Mouse (Mus musculus): ENCODE data around the gene Amigo1. TPM values are rescaled to one million over a fixed set of nuclear protein-coding genes. Genes with fewer than 3 reads are reported as not detected.

The Amigo1 gene
- polyA plus RNA-seq, 1 experiment from 2014 or later: 2.4 TPM

- Histone ChIP-seq H3K4me3 (ENCODE audit: low read length) (no peak overlapping the region), H3K9ac (ENCODE audit: low read length) (no peak overlapping the region), H3K27me3 (ENCODE audit: control insufficient read depth, insufficient read depth, low read depth, low read length) (no peaks in the 10 kb centered on the region), H3K9me3 (ENCODE audit: control insufficient read depth, low read length) (no peaks in the 10 kb centered on the region), H3K4me1 (replicated peaks; ENCODE audit: control insufficient read depth, insufficient read depth, low read length) (peaks cover 13% of the 10 kb centered on the region), H3K27ac (ENCODE audit: low read length) (no peak overlapping the region), H3K4me2 (ENCODE audit: low read depth, low read length) (no peak overlapping the region), H3K36me3 (ENCODE audit: control insufficient read depth, insufficient read depth, low read length) (no peaks in the 10 kb centered on the region)
- 77% methylated on average over 4 of the region's 4 CpGs for WGBS
- ATAC-seq (ENCODE audit: low read depth): no peak
Observed at GRCm38 (mm10) chr3:108195287-108195686, 9.2 kb downstream of the Amigo1 start.

GRCm38 (mm10) chr3:108195941-108196590, 9.9 kb downstream of the Amigo1 start:
- Histone ChIP-seq H3K27me3 (ENCODE audit: control insufficient read depth, insufficient read depth, low read depth, low read length) (no peaks in the 10 kb centered on the region), H3K27ac (ENCODE audit: low read length) (no peak overlapping the region), H3K9me3 (ENCODE audit: control insufficient read depth, low read length) (no peaks in the 10 kb centered on the region), H3K4me1 (replicated peaks; ENCODE audit: control insufficient read depth, insufficient read depth, low read length) (peaks cover 13% of the 10 kb centered on the region), H3K4me3 (ENCODE audit: low read length) (no peak overlapping the region), H3K36me3 (ENCODE audit: control insufficient read depth, insufficient read depth, low read length) (no peaks in the 10 kb centered on the region), H3K9ac (ENCODE audit: low read length) (no peak overlapping the region), H3K4me2 (ENCODE audit: low read depth, low read length) (no peak overlapping the region)
- ATAC-seq (ENCODE audit: low read depth): no peak
- WGBS: 78% methylated on average over 7 of the region's 7 CpGs

GRCm38 (mm10) chr3:108197066-108197497, 10.9 kb downstream of the Amigo1 start:
- 22% methylated on average over 14 of the region's 14 CpGs for WGBS
- Histone ChIP-seq H3K4me2 (ENCODE audit: low read depth, low read length) (peak overlapping the region; percentile 38), H3K27me3 (ENCODE audit: control insufficient read depth, insufficient read depth, low read depth, low read length) (no peaks in the 10 kb centered on the region), H3K4me1 (replicated peaks; ENCODE audit: control insufficient read depth, insufficient read depth, low read length) (peaks cover 22% of the 10 kb centered on the region), H3K9me3 (ENCODE audit: control insufficient read depth, low read length) (no peaks in the 10 kb centered on the region), H3K27ac (ENCODE audit: low read length) (no peak overlapping the region), H3K36me3 (ENCODE audit: control insufficient read depth, insufficient read depth, low read length) (0 out of 2 replicates have a peak, but pooled peaks cover 2% of the 10 kb centered on the region), H3K4me3 (ENCODE audit: low read length) (no peak overlapping the region), H3K9ac (ENCODE audit: low read length) (0 out of 2 replicates have a peak overlapping the region, but pooled peaks have one; percentile 42)
- peak; percentile 51 for ATAC-seq (ENCODE audit: low read depth)

GRCm38 (mm10) chr3:108199231-108199630, 13.1 kb downstream of the Amigo1 start:
- no peak overlapping the region for H3K27ac ChIP-seq (ENCODE audit: low read length)
- H3K27me3 ChIP-seq (ENCODE audit: control insufficient read depth, insufficient read depth, low read depth, low read length): no peaks in the 10 kb centered on the region
- no peaks in the 10 kb centered on the region for H3K9me3 ChIP-seq (ENCODE audit: control insufficient read depth, low read length)
- no peak overlapping the region for H3K9ac ChIP-seq (ENCODE audit: low read length)
- no peak for ATAC-seq (ENCODE audit: low read depth)
- peaks cover 25% of the 10 kb centered on the region for H3K4me1 ChIP-seq (replicated peaks; ENCODE audit: control insufficient read depth, insufficient read depth, low read length)
- H3K4me2 ChIP-seq (ENCODE audit: low read depth, low read length): no peak overlapping the region
- WGBS: 86% methylated on average over 6 of the region's 6 CpGs
- no peak overlapping the region for H3K4me3 ChIP-seq (ENCODE audit: low read length)
- H3K36me3 ChIP-seq (ENCODE audit: control insufficient read depth, insufficient read depth, low read length): peaks cover 2% of the 10 kb centered on the region

- peak; percentile 95 for ATAC-seq (ENCODE audit: low read depth)
- Histone ChIP-seq H3K9me3 (ENCODE audit: control insufficient read depth, low read length) (no peaks in the 10 kb centered on the region), H3K9ac (ENCODE audit: low read length) (peak within 1 kb of the TSS; percentile 69), H3K27ac (ENCODE audit: low read length) (peak within 1 kb of the TSS; percentile 87), H3K4me1 (replicated peaks; ENCODE audit: control insufficient read depth, insufficient read depth, low read length) (peaks cover 25% of the 10 kb centered on the region), H3K4me3 (ENCODE audit: low read length) (peak within 1 kb of the TSS; percentile 68), H3K27me3 (ENCODE audit: control insufficient read depth, insufficient read depth, low read depth, low read length) (no peaks in the 10 kb centered on the region), H3K4me2 (ENCODE audit: low read depth, low read length) (peak within 1 kb of the TSS; percentile 62), H3K36me3 (ENCODE audit: control insufficient read depth, insufficient read depth, low read length) (peaks cover 2% of the 10 kb centered on the region)
- 2% methylated on average over 44 of the region's 44 CpGs for WGBS
Observed at GRCm38 (mm10) chr3:108200329-108201323, 14.5 kb downstream of the Amigo1 start, which contains the start of gene Cyb561d1. Gene Cyb561d1 (minus strand): TSS chr3:108201212.

- Histone ChIP-seq H3K4me3 (ENCODE audit: low read length) (no peak overlapping the region), H3K4me2 (ENCODE audit: low read depth, low read length) (no peak overlapping the region), H3K27ac (ENCODE audit: low read length) (peak overlapping the region; percentile 53), H3K27me3 (ENCODE audit: control insufficient read depth, insufficient read depth, low read depth, low read length) (no peaks in the 10 kb centered on the region), H3K9me3 (ENCODE audit: control insufficient read depth, low read length) (no peaks in the 10 kb centered on the region), H3K4me1 (replicated peaks; ENCODE audit: control insufficient read depth, insufficient read depth, low read length) (peaks cover 25% of the 10 kb centered on the region), H3K9ac (ENCODE audit: low read length) (no peak overlapping the region), H3K36me3 (ENCODE audit: control insufficient read depth, insufficient read depth, low read length) (peaks cover 6% of the 10 kb centered on the region)
- ATAC-seq (ENCODE audit: low read depth): no peak
Observed at GRCm38 (mm10) chr3:108202506-108202905, 16.4 kb downstream of the Amigo1 start.

- Histone ChIP-seq H3K4me3 (ENCODE audit: low read length) (no peak overlapping the region), H3K27me3 (ENCODE audit: control insufficient read depth, insufficient read depth, low read depth, low read length) (no peaks in the 10 kb centered on the region), H3K9ac (ENCODE audit: low read length) (no peak overlapping the region), H3K27ac (ENCODE audit: low read length) (peak overlapping the region; percentile 53), H3K9me3 (ENCODE audit: control insufficient read depth, low read length) (no peaks in the 10 kb centered on the region), H3K36me3 (ENCODE audit: control insufficient read depth, insufficient read depth, low read length) (peaks cover 6% of the 10 kb centered on the region), H3K4me2 (ENCODE audit: low read depth, low read length) (no peak overlapping the region), H3K4me1 (replicated peaks; ENCODE audit: control insufficient read depth, insufficient read depth, low read length) (peaks cover 27% of the 10 kb centered on the region)
- WGBS: 82% methylated on average over 13 of the region's 13 CpGs
- ATAC-seq (ENCODE audit: low read depth): no peak
Observed at GRCm38 (mm10) chr3:108203212-108203611, 17.1 kb downstream of the Amigo1 start.

- no peaks in the 10 kb centered on the region for H3K27me3 ChIP-seq (ENCODE audit: control insufficient read depth, insufficient read depth, low read depth, low read length)
- no peak overlapping the region for H3K4me2 ChIP-seq (ENCODE audit: low read depth, low read length)
- H3K36me3 ChIP-seq (ENCODE audit: control insufficient read depth, insufficient read depth, low read length): peaks cover 6% of the 10 kb centered on the region
- no peak overlapping the region for H3K27ac ChIP-seq (ENCODE audit: low read length)
- H3K9me3 ChIP-seq (ENCODE audit: control insufficient read depth, low read length): no peaks in the 10 kb centered on the region
- no peak overlapping the region for H3K4me3 ChIP-seq (ENCODE audit: low read length)
- no peak overlapping the region for H3K9ac ChIP-seq (ENCODE audit: low read length)
- ATAC-seq (ENCODE audit: low read depth): no peak
- 65% methylated on average over 11 of the region's 11 CpGs for WGBS
- H3K4me1 ChIP-seq (replicated peaks; ENCODE audit: control insufficient read depth, insufficient read depth, low read length): peaks cover 32% of the 10 kb centered on the region
Observed at GRCm38 (mm10) chr3:108203621-108204325, 17.6 kb downstream of the Amigo1 start.

Measured in lung, embryonic 16.5 days (tissue).